Comparison of ENCODE assay signal across 29 mouse cellular contexts in the genomic region with DNA sequence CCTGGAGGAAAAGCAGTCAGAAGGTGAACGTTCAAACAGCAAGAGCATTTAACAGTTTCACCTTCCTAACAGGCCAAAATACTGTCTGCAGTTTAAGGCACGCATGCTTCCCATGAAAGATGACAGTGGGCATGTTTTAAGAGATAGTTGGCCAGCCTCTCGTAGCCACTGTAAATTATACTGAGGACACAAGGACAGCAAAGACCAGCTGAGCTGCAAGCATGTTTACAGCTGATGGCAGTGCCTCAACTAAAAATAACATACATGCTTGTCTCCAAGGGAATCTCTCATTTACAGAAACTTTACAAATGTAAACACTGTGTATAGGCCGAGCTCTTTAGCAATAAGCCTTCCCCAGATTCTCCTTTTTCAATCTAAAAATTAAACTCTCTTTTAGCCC. TPM values are rescaled to one million over a fixed set of nuclear protein-coding genes. Genes with fewer than 3 reads are reported as not detected.
A peak's percentile ranks its signal among the peaks of the same experiment; 100 is the strongest.
DNase-seq lines count a peak whose midpoint lies in the region; ATAC-seq and TF ChIP-seq lines count a peak whose summit lies in the region.
"Had no signal": no experiment of that assay in that cellular context is flagged by ENCODE, and none has a peak within 500 bp of the region (broad histone marks: within the 10 kb centered on the region; RNA-seq: fewer than 3 reads in every experiment).

No protein-coding gene starts in this region.

- intact Hi-C loops in heart, postnatal 10 days (cut with DNase I), result no loop called here

- no peak for TF ChIP-seq CTCF in layer of hippocampus, adult 2 months (conservative IDR thresholded peaks at IDR 0.05)

- no peaks in the 10 kb centered on the region for H3K9me3 ChIP-seq in forebrain, embryonic 13.5 days (replicated peaks)
- no peaks in the 10 kb centered on the region for H3K9me3 ChIP-seq in forebrain, embryonic 11.5 days (ENCODE audit: control insufficient read depth, low read length)
- no peaks in the 10 kb centered on the region for H3K9me3 ChIP-seq in heart, embryonic 12.5 days (replicated peaks)
- H3K9me3 ChIP-seq: forebrain, embryonic 12.5 days; hindbrain, embryonic 13.5 days; limb, embryonic 10.5 days; liver, embryonic 15.5 days; midbrain, embryonic 13.5 days had no signal

- 0 out of 2 replicates have a peak overlapping the region, but pooled peaks have one; percentile 12 for H3K27ac ChIP-seq in forebrain, embryonic 13.5 days
- no peak overlapping the region for H3K27ac ChIP-seq in forebrain, embryonic 11.5 days (ENCODE audit: low read depth, low read length)
- H3K27ac ChIP-seq in heart, embryonic 12.5 days (ENCODE audit: poor library complexity, severe bottlenecking), result peak overlapping the region; percentile 37; the same call in 1 of the 2 replicates
- peak overlapping the region; percentile 43 for H3K27ac ChIP-seq in layer of hippocampus, adult 2 months
- H3K27ac ChIP-seq: forebrain, embryonic 12.5 days; hindbrain, embryonic 13.5 days; limb, embryonic 10.5 days; liver, embryonic 15.5 days; midbrain, embryonic 13.5 days; stomach, postnatal 0 days had no signal

- no peak for ATAC-seq in forebrain, embryonic 13.5 days
- no peak for ATAC-seq in forebrain, embryonic 11.5 days (replicated peaks; ENCODE audit: low FRiP score)
- no peak for ATAC-seq in heart, embryonic 12.5 days (ENCODE audit: insufficient number of reproducible peaks, low FRiP score)

- 92% methylated on average over 4 of the region's 4 CpGs for WGBS in forebrain, embryonic 13.5 days
- 83% methylated on average over 4 of the region's 4 CpGs for WGBS in forebrain, embryonic 11.5 days
- 67% methylated on average over 4 of the region's 4 CpGs for WGBS in heart, embryonic 12.5 days

- H3K4me3 ChIP-seq in forebrain, embryonic 13.5 days, result no peak overlapping the region
- H3K4me3 ChIP-seq in forebrain, embryonic 11.5 days (ENCODE audit: low read depth, low read length), result no peak overlapping the region
- no peak overlapping the region for H3K4me3 ChIP-seq in heart, embryonic 12.5 days
- no peak overlapping the region for H3K4me3 ChIP-seq in layer of hippocampus, adult 2 months
- H3K4me3 ChIP-seq: forebrain, embryonic 12.5 days; hindbrain, embryonic 13.5 days; limb, embryonic 10.5 days; liver, embryonic 15.5 days; megakaryocyte, embryonic 14.5 days; midbrain, embryonic 13.5 days had no signal

- peaks cover 61% of the 10 kb centered on the region for H3K36me3 ChIP-seq in forebrain, embryonic 13.5 days (ENCODE audit: poor library complexity, severe bottlenecking)
- H3K36me3 ChIP-seq in forebrain, embryonic 11.5 days (ENCODE audit: control insufficient read depth, insufficient read depth, low read length), result no peaks in the 10 kb centered on the region; the same call in 1 of the 2 replicates
- H3K36me3 ChIP-seq in heart, embryonic 12.5 days, result peaks cover 15% of the 10 kb centered on the region
- H3K36me3 ChIP-seq: limb, embryonic 10.5 days; liver, embryonic 15.5 days had no signal

- no peak overlapping the region for H3K9ac ChIP-seq in forebrain, embryonic 13.5 days
- H3K9ac ChIP-seq in forebrain, embryonic 11.5 days (ENCODE audit: low read length), result no peak overlapping the region
- H3K9ac ChIP-seq in heart, embryonic 12.5 days, result no peak overlapping the region
- H3K9ac ChIP-seq: forebrain, embryonic 12.5 days; hindbrain, embryonic 13.5 days; liver, embryonic 15.5 days; midbrain, embryonic 13.5 days had no signal

- peaks cover 14% of the 10 kb centered on the region for H3K4me1 ChIP-seq in forebrain, embryonic 13.5 days
- peaks cover 7% of the 10 kb centered on the region; the same call in 1 of the 2 replicates for H3K4me1 ChIP-seq in forebrain, embryonic 11.5 days (replicated peaks; ENCODE audit: control insufficient read depth, insufficient read depth, low read length)
- peaks cover 31% of the 10 kb centered on the region for H3K4me1 ChIP-seq in heart, embryonic 12.5 days (replicated peaks)
- H3K4me1 ChIP-seq: liver, embryonic 15.5 days; megakaryocyte, embryonic 14.5 days had no signal

- no peaks in the 10 kb centered on the region for H3K27me3 ChIP-seq in forebrain, embryonic 13.5 days
- no peaks in the 10 kb centered on the region for H3K27me3 ChIP-seq in forebrain, embryonic 11.5 days (ENCODE audit: control insufficient read depth, insufficient read depth, low read length)
- H3K27me3 ChIP-seq in heart, embryonic 12.5 days (replicated peaks), result no peaks in the 10 kb centered on the region
- H3K27me3 ChIP-seq: forebrain, embryonic 12.5 days; hindbrain, embryonic 13.5 days; liver, embryonic 15.5 days; megakaryocyte, embryonic 14.5 days; midbrain, embryonic 13.5 days had no signal

- DNase-seq in forebrain, embryonic 11.5 days (ENCODE audit: low spot score), result no peak
- DNase-seq in heart, postnatal 10 days, result no peak
- DNase-seq in layer of hippocampus, adult 2 months (ENCODE audit: low spot score in 2 of 2), result no peak
- DNase-seq in layer of hippocampus, adult 11-12 months (ENCODE audit: low spot score), result no peak
- DNase-seq in skeletal muscle tissue, adult 2 months (ENCODE audit: low read depth, low spot score), result peak; percentile 50
- DNase-seq: adrenal gland, postnatal 14 days; cerebellum, adult 8-10 months; cerebellum, postnatal 36 days; embryo, embryonic 11 days; gastrocnemius, postnatal 10 days; kidney, postnatal 10 days; liver; lung, postnatal 36 days; thymus, adult 2 months; thymus, postnatal 4 days had no signal

- no peak overlapping the region for H3K4me2 ChIP-seq in forebrain, embryonic 13.5 days
- no peak overlapping the region for H3K4me2 ChIP-seq in forebrain, embryonic 11.5 days (ENCODE audit: low read depth, low read length, severe bottlenecking)
- no peak overlapping the region for H3K4me2 ChIP-seq in heart, embryonic 12.5 days
- H3K4me2 ChIP-seq: forebrain, embryonic 12.5 days; hindbrain, embryonic 13.5 days; liver, embryonic 15.5 days; midbrain, embryonic 13.5 days had no signal

RNA-seq across cellular contexts. Expression of a gene that starts 47.6 kb away (rescaled TPM):
- not detected in 2 replicates for polyA plus RNA-seq in forebrain, embryonic 13.5 days (2015; fragmentation: Nextera tagmentation; extraction: Ambion mirVana)
- not detected in 2 replicates for polyA plus RNA-seq in forebrain, embryonic 11.5 days (2014; fragmentation: Nextera tagmentation; extraction: Ambion mirVana)
- polyA plus RNA-seq in heart, embryonic 12.5 days (2016; fragmentation: Nextera tagmentation; extraction: Ambion mirVana), result not detected in 2 replicates
- total RNA-seq in heart, postnatal 10 days (2021), result not detected
- total RNA-seq in layer of hippocampus, adult 2 months (2021), result not detected
- total RNA-seq: adrenal gland, postnatal 14 days; gastrocnemius, postnatal 10 days; layer of hippocampus, adult 18-20 months; layer of hippocampus, postnatal 25 days had no signal
- polyA plus RNA-seq: brain, embryonic 14.5 days; forebrain, embryonic 12.5 days; heart, embryonic 14.5 days; hindbrain, embryonic 13.5 days; limb, embryonic 10.5 days; liver, embryonic 15.5 days; midbrain, embryonic 13.5 days; neural tube, embryonic 11.5 days; stomach, postnatal 0 days had no signal
